ENCODE assay signal across 21 mouse cellular contexts in genomic region chr12:49583849-49584248, GRCm38 (mm10).
DNase-seq lines count a peak whose midpoint lies in the region; ATAC-seq and TF ChIP-seq lines count a peak whose summit lies in the region.
"Had no signal": no experiment of that assay in that cellular context is flagged by ENCODE, and none has a peak within 500 bp of the region (broad histone marks: within the 10 kb centered on the region; RNA-seq: fewer than 3 reads in every experiment).

No protein-coding gene starts in this region.

- H3K4me2 ChIP-seq in kidney, embryonic 14.5 days (replicated peaks; ENCODE audit: low read depth, low read length) = no peak overlapping the region
- no peak overlapping the region for H3K4me2 ChIP-seq in kidney, embryonic 15.5 days
- H3K4me2 ChIP-seq in kidney, postnatal 0 days (ENCODE audit: low read length) = no peak overlapping the region
- no peak overlapping the region for H3K4me2 ChIP-seq in kidney, embryonic 16.5 days (replicated peaks; ENCODE audit: low read depth, low read length)

- no peaks in the 10 kb centered on the region for H3K27me3 ChIP-seq in kidney, embryonic 14.5 days (ENCODE audit: control insufficient read depth, insufficient read depth, low read length)
- no peaks in the 10 kb centered on the region for H3K27me3 ChIP-seq in kidney, embryonic 15.5 days
- H3K27me3 ChIP-seq in kidney, postnatal 0 days (ENCODE audit: insufficient read depth, low read length) = no peaks in the 10 kb centered on the region
- H3K27me3 ChIP-seq in kidney, embryonic 16.5 days (ENCODE audit: insufficient read depth, low read length) = no peaks in the 10 kb centered on the region
- H3K27me3 ChIP-seq: CH12.LX, Patski had no signal

- ATAC-seq in kidney, embryonic 14.5 days (ENCODE audit: low FRiP score, low TSS enrichment) = peak; percentile 49; the same call in 1 of the 2 replicates
- ATAC-seq in kidney, embryonic 15.5 days (replicated peaks; ENCODE audit: low FRiP score) = peak; percentile 64; the same call in 1 of the 2 replicates
- ATAC-seq in kidney, postnatal 0 days (replicated peaks; ENCODE audit: low FRiP score, low read depth) = 0 out of 2 replicates have a peak, but pooled peaks have one; percentile 69
- no peak; the same call in 1 of the 2 replicates for ATAC-seq in kidney, embryonic 16.5 days (ENCODE audit: low FRiP score, low TSS enrichment)
- ATAC-seq: activated CD4-positive, CD25-positive, alpha-beta regulatory T cell, adult 4 months; CD4-positive, CD25-positive, alpha-beta regulatory T cell, adult 4 months; Patski had no signal

- no peaks in the 10 kb centered on the region for H3K9me3 ChIP-seq in kidney, embryonic 14.5 days (ENCODE audit: control insufficient read depth, low read length)
- no peaks in the 10 kb centered on the region for H3K9me3 ChIP-seq in kidney, embryonic 15.5 days (replicated peaks)
- no peaks in the 10 kb centered on the region for H3K9me3 ChIP-seq in kidney, postnatal 0 days (replicated peaks; ENCODE audit: low read length)
- no peaks in the 10 kb centered on the region for H3K9me3 ChIP-seq in kidney, embryonic 16.5 days (ENCODE audit: low read length)
- H3K9me3 ChIP-seq: G1E had no signal

- no peak for TF ChIP-seq CTCF in kidney, postnatal 0 days (IDR thresholded peaks at IDR 0.05; ENCODE audit: low read depth)

- H3K4me1 ChIP-seq in kidney, embryonic 14.5 days (ENCODE audit: control insufficient read depth, insufficient read depth, low read length) = no peaks in the 10 kb centered on the region
- no peaks in the 10 kb centered on the region for H3K4me1 ChIP-seq in kidney, embryonic 15.5 days
- no peaks in the 10 kb centered on the region for H3K4me1 ChIP-seq in kidney, postnatal 0 days (replicated peaks; ENCODE audit: insufficient read depth, low read length)
- H3K4me1 ChIP-seq in kidney, embryonic 16.5 days (ENCODE audit: insufficient read depth, low read length) = no peaks in the 10 kb centered on the region

- 31% methylated on average over 1 of the region's 1 CpGs for WGBS in kidney, embryonic 14.5 days
- WGBS in kidney, embryonic 15.5 days = 41% methylated on average over 1 of the region's 1 CpGs
- 45% methylated on average over 1 of the region's 1 CpGs for WGBS in kidney, postnatal 0 days
- WGBS in kidney, embryonic 16.5 days = 48% methylated on average over 1 of the region's 1 CpGs

- H3K27ac ChIP-seq in kidney, embryonic 14.5 days (ENCODE audit: low read depth, low read length) = no peak overlapping the region
- H3K27ac ChIP-seq in kidney, embryonic 15.5 days = no peak overlapping the region
- H3K27ac ChIP-seq in kidney, postnatal 0 days = no peak overlapping the region
- no peak overlapping the region for H3K27ac ChIP-seq in kidney, embryonic 16.5 days (ENCODE audit: low read length)

- DNase-seq in kidney, adult 11 months = no peak
- DNase-seq in kidney, postnatal 25 days = no peak
- DNase-seq in kidney, postnatal 0 days (ENCODE audit: low spot score) = no peak
- DNase-seq: adrenal gland, adult 2 months; adrenal gland, adult 8-10 months; adrenal gland, postnatal 10 days; adrenal gland, postnatal 14 days; adrenal gland, postnatal 25 days; adrenal gland, postnatal 36 days; B cell, adult 2 months; cerebellum, adult 11 months; cerebellum, adult 11-12 months; cerebellum, adult 18-20 months had no signal

- no peak overlapping the region for H3K4me3 ChIP-seq in kidney, embryonic 14.5 days (ENCODE audit: low read length)
- no peak overlapping the region for H3K4me3 ChIP-seq in kidney, embryonic 15.5 days (replicated peaks)
- H3K4me3 ChIP-seq in kidney, postnatal 0 days (replicated peaks; ENCODE audit: low read depth, low read length) = no peak overlapping the region
- H3K4me3 ChIP-seq in kidney, embryonic 16.5 days (ENCODE audit: low read length) = no peak overlapping the region

- no peaks in the 10 kb centered on the region for H3K36me3 ChIP-seq in kidney, embryonic 14.5 days (ENCODE audit: control insufficient read depth, insufficient read depth, low read length)
- H3K36me3 ChIP-seq in kidney, embryonic 15.5 days = no peaks in the 10 kb centered on the region
- no peaks in the 10 kb centered on the region for H3K36me3 ChIP-seq in kidney, postnatal 0 days (ENCODE audit: insufficient read depth, low read length)
- H3K36me3 ChIP-seq in kidney, embryonic 16.5 days (ENCODE audit: insufficient read depth, low read length) = no peaks in the 10 kb centered on the region
- H3K36me3 ChIP-seq: G1E had no signal

- no peak overlapping the region for H3K9ac ChIP-seq in kidney, embryonic 14.5 days (ENCODE audit: low read depth, low read length)
- no peak overlapping the region for H3K9ac ChIP-seq in kidney, embryonic 15.5 days
- H3K9ac ChIP-seq in kidney, postnatal 0 days (ENCODE audit: low read depth, low read length) = no peak overlapping the region
- no peak overlapping the region for H3K9ac ChIP-seq in kidney, embryonic 16.5 days (replicated peaks; ENCODE audit: low read length)
